In genomic region chr11:102165971-102166722, GRCm38 (mm10) we compare ENCODE assay signal across 12 mouse cellular contexts. TPM values are rescaled to one million over a fixed set of nuclear protein-coding genes. Genes with fewer than 3 reads are reported as not detected.
DNase-seq lines count a peak whose midpoint lies in the region; ATAC-seq and TF ChIP-seq lines count a peak whose summit lies in the region.
"Had no signal": no experiment of that assay in that cellular context is flagged by ENCODE, and none has a peak within 500 bp of the region (broad histone marks: within the 10 kb centered on the region; RNA-seq: fewer than 3 reads in every experiment).

No protein-coding gene starts in this region.

- TF ChIP-seq EP300 in liver, postnatal 0 days (IDR thresholded peaks at IDR 0.05; ENCODE audit: low read depth): peak; percentile 41; the same call in 1 of the 2 replicates

- DNase-seq in gastrocnemius, adult 2 months: peak; percentile 49
- DNase-seq in gastrocnemius, postnatal 36 days: no peak
- DNase-seq in liver, postnatal 0 days: no peak
- DNase-seq in frontal cortex, postnatal 36 days (ENCODE audit: low spot score in 2 of 2): peak; percentile 31 to 44
- DNase-seq in heart, postnatal 14 days: no peak
- no peak for DNase-seq in thymus, postnatal 10 days (ENCODE audit: low spot score in 2 of 2)
- DNase-seq: lung, adult 2 months; thymus, postnatal 4 days had no signal

- 60% methylated on average over 6 of the region's 6 CpGs for WGBS in liver, postnatal 0 days (ENCODE audit: insufficient replicate concordance)
- 70% methylated on average over 6 of the region's 6 CpGs for WGBS in liver, embryonic 12.5 days (ENCODE audit: insufficient replicate concordance)

- peaks cover 40% of the 10 kb centered on the region for H3K36me3 ChIP-seq in liver, postnatal 0 days (replicated peaks; ENCODE audit: insufficient read depth, low read length)
- peaks cover 96% of the 10 kb centered on the region for H3K36me3 ChIP-seq in liver, embryonic 12.5 days
- H3K36me3 ChIP-seq in myocyte (ENCODE audit: control insufficient read depth, insufficient read depth): peaks cover 62% of the 10 kb centered on the region

- intact Hi-C loops in gastrocnemius, adult 2 months (cut with DNase I): no loop called here
- intact Hi-C loops in gastrocnemius, postnatal 36 days (cut with DNase I): no loop called here
- intact Hi-C loops in heart, postnatal 14 days (cut with DNase I): no loop called here

- peak overlapping the region; percentile 85 for H3K27ac ChIP-seq in gastrocnemius, adult 2 months
- H3K27ac ChIP-seq in liver, postnatal 0 days (ENCODE audit: low read depth): peak overlapping the region; percentile 64
- no peak overlapping the region for H3K27ac ChIP-seq in liver, embryonic 12.5 days
- H3K27ac ChIP-seq: midbrain, embryonic 15.5 days had no signal

- H3K79me2 ChIP-seq in myocyte (ENCODE audit: control insufficient read depth, insufficient read depth): peaks cover 38% of the 10 kb centered on the region

- no peaks in the 10 kb centered on the region for H3K9me3 ChIP-seq in liver, postnatal 0 days (ENCODE audit: low read length)
- H3K9me3 ChIP-seq in liver, embryonic 12.5 days (replicated peaks): no peaks in the 10 kb centered on the region
- H3K9me3 ChIP-seq: midbrain, embryonic 15.5 days had no signal

- no peak for TF ChIP-seq POLR2A in myocyte (IDR thresholded peaks at IDR 0.05; ENCODE audit: insufficient read length, low read depth)

- no peak for TF ChIP-seq CTCF in gastrocnemius, adult 2 months (IDR thresholded peaks at IDR 0.05)
- no peak for TF ChIP-seq CTCF in liver, postnatal 0 days (IDR thresholded peaks at IDR 0.05; ENCODE audit: low read depth)

- H3K27me3 ChIP-seq in liver, postnatal 0 days (ENCODE audit: insufficient read depth, low read length): no peaks in the 10 kb centered on the region
- no peaks in the 10 kb centered on the region for H3K27me3 ChIP-seq in liver, embryonic 12.5 days (replicated peaks)
- no peaks in the 10 kb centered on the region for H3K27me3 ChIP-seq in myocyte (ENCODE audit: control insufficient read depth, insufficient read depth, insufficient read length)
- H3K27me3 ChIP-seq: midbrain, embryonic 15.5 days had no signal

- no peak overlapping the region for H3K9ac ChIP-seq in liver, postnatal 0 days (replicated peaks)
- H3K9ac ChIP-seq in liver, embryonic 12.5 days: no peak overlapping the region
- H3K9ac ChIP-seq: midbrain, embryonic 15.5 days had no signal

- H3K4me1 ChIP-seq in liver, postnatal 0 days (ENCODE audit: insufficient read depth): peaks cover 8% of the 10 kb centered on the region
- peaks cover 24% of the 10 kb centered on the region for H3K4me1 ChIP-seq in liver, embryonic 12.5 days
- H3K4me1 ChIP-seq: midbrain, embryonic 15.5 days had no signal

- H3K4me2 ChIP-seq in liver, postnatal 0 days (ENCODE audit: low read depth, low read length): no peak overlapping the region
- no peak overlapping the region for H3K4me2 ChIP-seq in liver, embryonic 12.5 days
- H3K4me2 ChIP-seq in myocyte (ENCODE audit: low read depth): peak overlapping the region; percentile 18
- H3K4me2 ChIP-seq: midbrain, embryonic 15.5 days had no signal

- H3K4me3 ChIP-seq in gastrocnemius, adult 2 months: no peak overlapping the region
- no peak overlapping the region for H3K4me3 ChIP-seq in liver, postnatal 0 days (ENCODE audit: low read depth, low read length)
- no peak overlapping the region for H3K4me3 ChIP-seq in liver, embryonic 12.5 days
- H3K4me3 ChIP-seq in myocyte: no peak overlapping the region
- H3K4me3 ChIP-seq: midbrain, embryonic 15.5 days had no signal

- ATAC-seq in liver, postnatal 0 days: peak; percentile 83
- no peak for ATAC-seq in liver, embryonic 12.5 days
- ATAC-seq: midbrain, embryonic 15.5 days had no signal

- H3ac ChIP-seq in myocyte (ENCODE audit: control insufficient read depth, insufficient read length): no peak overlapping the region

TF ChIP-seq in myocyte, 11 proteins besides CTCF, POLR2A, EP300 and RAD21:
- TF ChIP-seq MYOD1 (IDR thresholded peaks at IDR 0.05; ENCODE audit: control insufficient read depth in 1 of 3, insufficient read length in 2 of 3, low read depth in 2 of 3) (peak in 1 of 3 experiments; percentile 7), E2F4 (IDR thresholded peaks at IDR 0.05; ENCODE audit: insufficient read depth) (no peak)
TF ChIP-seq in myocyte: peak in this region for 1.

RNA-seq across cellular contexts. Expression of gene Tmem101, which starts 9.9 kb away (rescaled TPM):
- total RNA-seq in gastrocnemius, adult 2 months (2021): 10 to 100 TPM in 1 of 2 experiments, 1 to 10 TPM in 1; 9.8 to 10.2 TPM
- 10 to 100 TPM; 10.1 to 11.4 TPM for total RNA-seq in gastrocnemius, postnatal 36 days (2021)
- polyA plus RNA-seq in liver, postnatal 0 days (2015; fragmentation: Nextera tagmentation; extraction: Ambion mirVana): 5.8 and 6.4 TPM in 2 replicates
- 16.3 TPM in 2 replicates for polyA plus RNA-seq in liver, embryonic 12.5 days (2016; fragmentation: Nextera tagmentation; extraction: Ambion mirVana)
- polyA plus RNA-seq in myocyte (2012; fragmentation: generic; extraction: Trizol): 37.7 TPM
- total RNA-seq in heart, postnatal 14 days (2021): 10 to 100 TPM; 14.5 TPM

RNA-seq across cellular contexts. Expression of gene Lsm12, which starts 18.9 kb away (rescaled TPM):
- total RNA-seq in gastrocnemius, adult 2 months (2021): 100 to 1,000 TPM in 1 of 2 experiments, 10 to 100 TPM in 1; 95.3 to 106 TPM
- 10 to 100 TPM; 86.6 to 89.2 TPM for total RNA-seq in gastrocnemius, postnatal 36 days (2021)
- polyA plus RNA-seq in liver, postnatal 0 days (2015; fragmentation: Nextera tagmentation; extraction: Ambion mirVana): 52.2 and 55.0 TPM in 2 replicates
- polyA plus RNA-seq in liver, embryonic 12.5 days (2016; fragmentation: Nextera tagmentation; extraction: Ambion mirVana): 84.3 and 85.8 TPM in 2 replicates
- polyA plus RNA-seq in myocyte (2012; fragmentation: generic; extraction: Trizol): 33.1 TPM
- 10 to 100 TPM; 44.4 to 47.6 TPM for total RNA-seq in heart, postnatal 14 days (2021)

RNA-seq across cellular contexts. Expression of gene Nags, which starts 20.8 kb away (rescaled TPM):
- not detected for total RNA-seq in gastrocnemius, adult 2 months (2021)
- not detected for total RNA-seq in gastrocnemius, postnatal 36 days (2021)
- polyA plus RNA-seq in liver, postnatal 0 days (2015; fragmentation: Nextera tagmentation; extraction: Ambion mirVana): 18.5 and 25.1 TPM in 2 replicates
- polyA plus RNA-seq in liver, embryonic 12.5 days (2016; fragmentation: Nextera tagmentation; extraction: Ambion mirVana): 7.7 and 8.8 TPM in 2 replicates
- polyA plus RNA-seq in myocyte (2012; fragmentation: generic; extraction: Trizol): not detected
- not detected for total RNA-seq in heart, postnatal 14 days (2021)

RNA-seq across cellular contexts. Expression of gene G6pc3, which starts 23.3 kb away (rescaled TPM):
- 10 to 100 TPM; 50.3 to 53.0 TPM for total RNA-seq in gastrocnemius, adult 2 months (2021)
- total RNA-seq in gastrocnemius, postnatal 36 days (2021): 10 to 100 TPM; 45.6 TPM
- 6.7 and 6.8 TPM in 2 replicates for polyA plus RNA-seq in liver, postnatal 0 days (2015; fragmentation: Nextera tagmentation; extraction: Ambion mirVana)
- polyA plus RNA-seq in liver, embryonic 12.5 days (2016; fragmentation: Nextera tagmentation; extraction: Ambion mirVana): 18.0 and 19.7 TPM in 2 replicates
- 58.1 TPM for polyA plus RNA-seq in myocyte (2012; fragmentation: generic; extraction: Trizol)
- 10 to 100 TPM; 35.0 to 35.7 TPM for total RNA-seq in heart, postnatal 14 days (2021)

RNA-seq across cellular contexts. Expression of gene Pyy, which starts 58.5 kb away (rescaled TPM):
- not detected for total RNA-seq in gastrocnemius, adult 2 months (2021)
- total RNA-seq in gastrocnemius, postnatal 36 days (2021): not detected
- polyA plus RNA-seq in liver, postnatal 0 days (2015; fragmentation: Nextera tagmentation; extraction: Ambion mirVana): 1.8 TPM in 1 of 2 replicates, not detected in the other
- polyA plus RNA-seq in liver, embryonic 12.5 days (2016; fragmentation: Nextera tagmentation; extraction: Ambion mirVana): 0.32 TPM in 1 of 2 replicates, not detected in the other
- polyA plus RNA-seq in myocyte (2012; fragmentation: generic; extraction: Trizol): not detected
- not detected for total RNA-seq in heart, postnatal 14 days (2021)
- polyA plus RNA-seq: heart, embryonic 16.5 days; lung, adult 2 months; midbrain, embryonic 15.5 days had no signal

Comparison
In these comparisons a context has a peak if more than half of its experiments do, and no peak if none do; other contexts are left out.
1. DNase-seq: peak in gastrocnemius, adult 2 months (single experiment) and frontal cortex, postnatal 36 days (2 of 2); none in gastrocnemius, postnatal 36 days (0 of 2), liver, postnatal 0 days (single experiment), heart, postnatal 14 days (0 of 2) and thymus, postnatal 10 days (0 of 2).